Mouse (Mus musculus): ENCODE measurements around the gene Cerkl. TPM values are rescaled to one million over a fixed set of nuclear protein-coding genes. Genes with fewer than 3 reads are reported as not detected.

Cerkl gene
- total and polyA plus RNA-seq, 3 experiments: 3.5 to 7.4 TPM; not detected in 1

DNA sequence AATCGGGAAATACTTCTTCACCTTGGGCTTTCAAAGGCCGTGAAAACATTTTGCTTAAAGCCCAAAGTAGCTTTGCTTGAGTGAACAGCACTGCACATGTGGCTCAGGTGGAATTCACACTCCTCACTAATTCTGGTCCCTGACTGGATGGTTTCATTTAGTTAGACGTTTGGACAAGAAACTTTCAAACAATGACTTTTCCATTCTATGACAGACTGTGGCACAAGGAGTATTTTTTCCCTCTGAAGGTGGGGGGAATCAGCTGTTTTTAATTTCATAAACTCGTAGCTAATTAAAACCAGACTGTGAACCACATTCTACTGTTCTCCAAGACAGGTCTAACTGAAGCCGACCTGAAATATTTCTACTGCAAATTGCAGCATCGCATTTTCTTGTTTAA is 28.6 kb downstream of the Cerkl start:
- no peak for DNase-seq (ENCODE audit: low read depth, low spot score)
- Histone ChIP-seq H3K27me3 (ENCODE audit: control insufficient read depth in 1 of 2, insufficient read depth in 2 of 2, low read length in 2 of 2) (peaks cover 0 to 2% of the 10 kb centered on the region in 2 experiments; a peak in 1 of 4 replicates), H3K9me3 (replicated peaks; ENCODE audit: insufficient read depth, low read length) (no peaks in the 10 kb centered on the region), H3K9ac (ENCODE audit: control insufficient read depth, low read depth, low read length, poor library complexity, severe bottlenecking) (no peak overlapping the region), H3K4me3 (ENCODE audit: control insufficient read depth in 1 of 2, insufficient read depth in 1 of 2, low read depth in 2 of 2, low read length in 2 of 2) (no peak overlapping the region), H3K4me1 (ENCODE audit: control insufficient read depth in 1 of 2, insufficient read depth in 2 of 2, low read length in 2 of 2) (no peaks in the 10 kb centered on the region), H3K36me3 (ENCODE audit: control insufficient read depth in 1 of 2, insufficient read depth in 2 of 2, low read length in 2 of 2) (no peaks in the 10 kb centered on the region), H3K79me2 (ENCODE audit: control insufficient read depth, insufficient read depth, low read length, poor library complexity) (no peaks in the 10 kb centered on the region), H3K27ac (ENCODE audit: control insufficient read depth, low read depth, low read length) (no peak overlapping the region)
- TF ChIP-seq NELFE (IDR thresholded peaks at IDR 0.05; ENCODE audit: low read depth, low read length) (no peak), MYB (IDR thresholded peaks at IDR 0.05; ENCODE audit: low read depth, low read length) (no peak), BHLHE40 (IDR thresholded peaks at IDR 0.05; ENCODE audit: borderline replicate concordance, low read depth, low read length) (no peak), ZC3H11A (IDR thresholded peaks at IDR 0.05; ENCODE audit: low read depth, low read length) (no peak), GABPA (IDR thresholded peaks at IDR 0.05; ENCODE audit: low read depth, low read length) (no peak), CHD1 (IDR thresholded peaks at IDR 0.05; ENCODE audit: low read depth, low read length) (no peak), USF2 (IDR thresholded peaks at IDR 0.05; ENCODE audit: borderline replicate concordance in 1 of 2, insufficient read depth in 1 of 2, low read depth in 1 of 2, low read length in 2 of 2) (no peak), UBTF (IDR thresholded peaks at IDR 0.05; ENCODE audit: borderline replicate concordance, insufficient read depth, low read depth, low read length) (no peak), MYC (IDR thresholded peaks at IDR 0.05; ENCODE audit: low read depth, low read length) (no peak), RAD21 (IDR thresholded peaks at IDR 0.05; ENCODE audit: low read depth, low read length) (no peak), CHD2 (IDR thresholded peaks at IDR 0.05; ENCODE audit: low read length) (no peak), POLR2AphosphoS2 (IDR thresholded peaks at IDR 0.05; ENCODE audit: low read length) (no peak), EP300 (IDR thresholded peaks at IDR 0.05; ENCODE audit: low read depth in 1 of 2, low read length in 2 of 2) (no peak), MEF2A (IDR thresholded peaks at IDR 0.05; ENCODE audit: extremely low read depth, insufficient replicate concordance, low read depth, low read length, poor library complexity, severe bottlenecking) (no peak), MAZ (IDR thresholded peaks at IDR 0.05; ENCODE audit: low read depth, low read length) (no peak)

- no peaks in the 10 kb centered on the region for H3K9me3 ChIP-seq (replicated peaks; ENCODE audit: insufficient read depth, low read length)
- H3K9ac ChIP-seq (ENCODE audit: control insufficient read depth, low read depth, low read length, poor library complexity, severe bottlenecking): no peak overlapping the region
- TF ChIP-seq HCFC1 (IDR thresholded peaks at IDR 0.05; ENCODE audit: low read depth, low read length): no peak
- TF ChIP-seq GATA1 (IDR thresholded peaks at IDR 0.05; ENCODE audit: low read depth, low read length): no peak
- TF ChIP-seq MEF2A (IDR thresholded peaks at IDR 0.05; ENCODE audit: extremely low read depth, insufficient replicate concordance, low read depth, low read length, poor library complexity, severe bottlenecking): no peak
- no peak for TF ChIP-seq USF1 (IDR thresholded peaks at IDR 0.05; ENCODE audit: low read depth, low read length)
- TF ChIP-seq UBTF (IDR thresholded peaks at IDR 0.05; ENCODE audit: borderline replicate concordance, insufficient read depth, low read depth, low read length): no peak
- no peak for TF ChIP-seq MAX (IDR thresholded peaks at IDR 0.05; ENCODE audit: low read length)
- TF ChIP-seq SIN3A (IDR thresholded peaks at IDR 0.05; ENCODE audit: low read length): no peak
- no peak for TF ChIP-seq POLR2AphosphoS5 (IDR thresholded peaks at IDR 0.05; ENCODE audit: borderline replicate concordance, low read depth, low read length)
- TF ChIP-seq ETS1 (IDR thresholded peaks at IDR 0.05; ENCODE audit: low read depth, low read length): no peak
- TF ChIP-seq MXI1 (IDR thresholded peaks at IDR 0.05; ENCODE audit: low read depth, low read length): no peak
- TF ChIP-seq RAD21 (IDR thresholded peaks at IDR 0.05; ENCODE audit: low read depth, low read length): no peak
- TF ChIP-seq JUND (IDR thresholded peaks at IDR 0.05; ENCODE audit: low read depth, low read length): no peak
- no peak for TF ChIP-seq ZMIZ1 (IDR thresholded peaks at IDR 0.05; ENCODE audit: low read depth, low read length)
- no peak for TF ChIP-seq CHD1 (IDR thresholded peaks at IDR 0.05; ENCODE audit: low read depth, low read length)
- no peak for TF ChIP-seq POLR2A (IDR thresholded peaks at IDR 0.05; ENCODE audit: control insufficient read depth in 1 of 2, insufficient read depth in 1 of 2, low read depth in 1 of 2, low read length in 2 of 2, poor library complexity in 1 of 2)
- TF ChIP-seq E2F4 (IDR thresholded peaks at IDR 0.05; ENCODE audit: borderline replicate concordance, low read depth, low read length): no peak
- TF ChIP-seq MYC (IDR thresholded peaks at IDR 0.05; ENCODE audit: low read depth, low read length): no peak
- no peak for TF ChIP-seq TCF12 (IDR thresholded peaks at IDR 0.05; ENCODE audit: low read depth, low read length)
- TF ChIP-seq ZNF384 (IDR thresholded peaks at IDR 0.05; ENCODE audit: low read depth, low read length): no peak
- TF ChIP-seq NRF1 (IDR thresholded peaks at IDR 0.05; ENCODE audit: insufficient read depth, low read depth, low read length, poor library complexity, severe bottlenecking): no peak
- H3K4me3 ChIP-seq (ENCODE audit: control insufficient read depth in 1 of 2, insufficient read depth in 1 of 2, low read depth in 2 of 2, low read length in 2 of 2): no peak overlapping the region
- H3K27me3 ChIP-seq (ENCODE audit: control insufficient read depth in 1 of 2, insufficient read depth in 2 of 2, low read length in 2 of 2): no peaks in the 10 kb centered on the region
- H3K79me2 ChIP-seq (ENCODE audit: control insufficient read depth, insufficient read depth, low read length, poor library complexity): no peaks in the 10 kb centered on the region
- H3K4me1 ChIP-seq (ENCODE audit: control insufficient read depth in 1 of 2, insufficient read depth in 2 of 2, low read length in 2 of 2): no peaks in the 10 kb centered on the region
- no peaks in the 10 kb centered on the region for H3K36me3 ChIP-seq (ENCODE audit: control insufficient read depth in 1 of 2, insufficient read depth in 2 of 2, low read length in 2 of 2)
- DNase-seq (ENCODE audit: low read depth, low spot score): no peak
- H3K27ac ChIP-seq (ENCODE audit: control insufficient read depth, low read depth, low read length): no peak overlapping the region
These were observed 34.9 kb downstream of the Cerkl start for GRCm38 (mm10) chr2:79421696-79422095.
